Mouse (Mus musculus) embryonic facial prominence, embryonic 13.5 days (tissue): ENCODE data around the gene Serpinf2. TPM values are rescaled to one million over a fixed set of nuclear protein-coding genes. Genes with fewer than 3 reads are reported as not detected.

ENCODE experiments used
- ATAC-seq: fragments of 200-750 bp; cut with Nextera tagmentation; 2 replicates; pipeline ENCODE4 v1.8.0; 2017; ENCODE audit warnings: low read depth; ENCODE audit not compliant: insufficient number of reproducible peaks, insufficient read depth, low FRiP score, low TSS enrichment
- H3K27ac ChIP-seq: fragments of 300-500 bp; sonication (generic); 2 replicates; pipeline ENCODE4 v1.5.1; 2015; ENCODE audit warnings: moderate library complexity, mild to moderate bottlenecking, inconsistent platforms
- H3K27me3 ChIP-seq: fragments of 300-500 bp; sonication (generic); 2 replicates; pipeline ENCODE4 v1.6.1; 2015; ENCODE audit warnings: mild to moderate bottlenecking, inconsistent platforms
- H3K36me3 ChIP-seq: fragments of 300-500 bp; sonication (generic); 2 replicates; pipeline ENCODE4 v1.6.1; 2015; ENCODE audit warnings: mild to moderate bottlenecking, inconsistent platforms
- H3K4me1 ChIP-seq: fragments of 300-500 bp; sonication (generic); 2 replicates; pipeline ENCODE4 v1.6.1; 2015; ENCODE audit warnings: inconsistent platforms
- H3K4me2 ChIP-seq: fragments of 300-500 bp; sonication (generic); 2 replicates; pipeline ENCODE4 v1.6.1; 2015; ENCODE audit warnings: moderate library complexity, mild to moderate bottlenecking, inconsistent platforms
- H3K4me3 ChIP-seq: fragments of 300-500 bp; sonication (generic); 2 replicates; pipeline ENCODE4 v1.5.1; 2015; ENCODE audit warnings: mild to moderate bottlenecking, inconsistent platforms
- H3K9ac ChIP-seq: fragments of 300-500 bp; sonication (generic); 2 replicates; pipeline ENCODE4 v1.6.1; 2015; ENCODE audit warnings: mild to moderate bottlenecking, inconsistent platforms
- H3K9me3 ChIP-seq: fragments of 300-500 bp; sonication (generic); 2 replicates; pipeline ENCODE4 v1.6.1; 2016; ENCODE audit warnings: inconsistent platforms
- WGBS: fragments of 180-500 bp; shearing (Covaris S2); methylation state at CpG from one replicate; pipeline ENCODE4 v1.1.7; 2015; ENCODE audit warnings: mixed read lengths; 5-methylcytosine and 5-hydroxymethylcytosine counted together
- polyA plus RNA-seq: library from polyadenylated mRNA; unstranded; fragments of >200 nt; fragmentation: Nextera tagmentation; extraction: Ambion mirVana; gene quantifications from 2 replicates; pipeline ENCODE4 v1.2.1, GENCODE M21; 2015

Gene Serpinf2
- polyA plus RNA-seq, 1 experiment from 2014 or later = 0.13 TPM

- Histone ChIP-seq H3K9ac (no peak overlapping the region), H3K27me3 (no peaks in the 10 kb centered on the region), H3K4me2 (no peak overlapping the region), H3K27ac (no peak overlapping the region), H3K36me3 (peaks cover 74% of the 10 kb centered on the region), H3K4me1 (no peaks in the 10 kb centered on the region), H3K4me3 (no peak overlapping the region), H3K9me3 (no peaks in the 10 kb centered on the region)
- 42% methylated on average over 8 of the region's 8 CpGs for WGBS
- no peak for ATAC-seq
Measured at GRCm38 (mm10) chr11:75443711-75444110, 4.3 kb upstream of the Serpinf2 start.

- H3K27me3 ChIP-seq = no peaks in the 10 kb centered on the region
- H3K36me3 ChIP-seq = peaks cover 54% of the 10 kb centered on the region
- H3K9me3 ChIP-seq = no peaks in the 10 kb centered on the region
- H3K27ac ChIP-seq = no peak overlapping the region
- H3K9ac ChIP-seq = no peak overlapping the region
- no peak for ATAC-seq
- H3K4me2 ChIP-seq = no peak overlapping the region
- 87% methylated on average over 16 of the region's 16 CpGs for WGBS
- no peaks in the 10 kb centered on the region for H3K4me1 ChIP-seq
- no peak overlapping the region for H3K4me3 ChIP-seq
Measured at GRCm38 (mm10) chr11:75441601-75442000, 2.2 kb upstream of the Serpinf2 start.

- H3K4me2 ChIP-seq = no peak overlapping the region
- no peaks in the 10 kb centered on the region for H3K27me3 ChIP-seq
- 81% methylated on average over 7 of the region's 7 CpGs for WGBS
- no peak overlapping the region for H3K9ac ChIP-seq
- no peak overlapping the region for H3K27ac ChIP-seq
- no peak overlapping the region for H3K4me3 ChIP-seq
- no peaks in the 10 kb centered on the region for H3K4me1 ChIP-seq
- ATAC-seq = no peak
- H3K36me3 ChIP-seq = peaks cover 52% of the 10 kb centered on the region
- H3K9me3 ChIP-seq = no peaks in the 10 kb centered on the region
Measured at GRCm38 (mm10) chr11:75441034-75441433, 1.6 kb upstream of the Serpinf2 start.

GRCm38 (mm10) chr11:75439951-75440350 lies 560 bp upstream of the Serpinf2 start:
- Histone ChIP-seq H3K27me3 (no peaks in the 10 kb centered on the region), H3K36me3 (peaks cover 41% of the 10 kb centered on the region), H3K9ac (no peak overlapping the region), H3K9me3 (no peaks in the 10 kb centered on the region), H3K4me3 (no peak overlapping the region), H3K4me2 (no peak overlapping the region), H3K27ac (no peak overlapping the region), H3K4me1 (no peaks in the 10 kb centered on the region)
- 91% methylated on average over 3 of the region's 3 CpGs for WGBS
- ATAC-seq = no peak

GRCm38 (mm10) chr11:75438804-75439203 lies 587 bp downstream of the Serpinf2 start:
- H3K4me2 ChIP-seq = no peak overlapping the region
- no peak overlapping the region for H3K9ac ChIP-seq
- H3K4me3 ChIP-seq = no peak overlapping the region
- 92% methylated on average over 3 of the region's 3 CpGs for WGBS
- H3K36me3 ChIP-seq = peaks cover 30% of the 10 kb centered on the region
- ATAC-seq = no peak
- H3K9me3 ChIP-seq = no peaks in the 10 kb centered on the region; the same call in 1 of the 2 replicates
- H3K27ac ChIP-seq = no peak overlapping the region
- H3K27me3 ChIP-seq = no peaks in the 10 kb centered on the region
- no peaks in the 10 kb centered on the region for H3K4me1 ChIP-seq

- WGBS = 81% methylated on average over 13 of the region's 13 CpGs
- H3K4me2 ChIP-seq = no peak overlapping the region
- peaks cover 24% of the 10 kb centered on the region for H3K36me3 ChIP-seq
- no peaks in the 10 kb centered on the region; the same call in 1 of the 2 replicates for H3K9me3 ChIP-seq
- ATAC-seq = no peak
- H3K9ac ChIP-seq = no peak overlapping the region
- H3K27ac ChIP-seq = no peak overlapping the region
- H3K4me3 ChIP-seq = no peak overlapping the region
- no peaks in the 10 kb centered on the region for H3K4me1 ChIP-seq
- no peaks in the 10 kb centered on the region for H3K27me3 ChIP-seq
Measured at GRCm38 (mm10) chr11:75438194-75438593, 1.2 kb downstream of the Serpinf2 start.

- 0 out of 2 replicates have a peak, but pooled peaks cover 6% of the 10 kb centered on the region for H3K4me1 ChIP-seq
- no peaks in the 10 kb centered on the region; the same call in 1 of the 2 replicates for H3K9me3 ChIP-seq
- H3K27ac ChIP-seq = no peak overlapping the region
- WGBS = 84% methylated on average over 5 of the region's 5 CpGs
- no peak overlapping the region for H3K4me3 ChIP-seq
- no peak for ATAC-seq
- H3K27me3 ChIP-seq = no peaks in the 10 kb centered on the region
- H3K36me3 ChIP-seq = no peaks in the 10 kb centered on the region
- H3K9ac ChIP-seq = no peak overlapping the region
- H3K4me2 ChIP-seq = no peak overlapping the region
Measured at GRCm38 (mm10) chr11:75434138-75434537, 5.3 kb downstream of the Serpinf2 start.

GRCm38 (mm10) chr11:75431307-75431706 lies 8.1 kb downstream of the Serpinf2 start:
- H3K27me3 ChIP-seq = no peaks in the 10 kb centered on the region
- no peaks in the 10 kb centered on the region for H3K36me3 ChIP-seq
- no peak overlapping the region for H3K9ac ChIP-seq
- H3K9me3 ChIP-seq = no peaks in the 10 kb centered on the region; the same call in 1 of the 2 replicates
- H3K4me2 ChIP-seq = no peak overlapping the region
- no peak overlapping the region for H3K27ac ChIP-seq
- 0 out of 2 replicates have a peak, but pooled peaks cover 6% of the 10 kb centered on the region for H3K4me1 ChIP-seq
- ATAC-seq = peak; percentile 45; the same call in 1 of the 2 replicates
- no peak overlapping the region for H3K4me3 ChIP-seq
- 70% methylated on average over 11 of the region's 11 CpGs for WGBS

GRCm38 (mm10) chr11:75429019-75429705 lies 10.2 kb downstream of the Serpinf2 start:
- WGBS = 83% methylated on average over 9 of the region's 9 CpGs
- H3K27ac ChIP-seq = no peak overlapping the region
- no peak overlapping the region for H3K4me3 ChIP-seq
- no peak overlapping the region for H3K9ac ChIP-seq
- H3K36me3 ChIP-seq = no peaks in the 10 kb centered on the region
- H3K9me3 ChIP-seq = no peaks in the 10 kb centered on the region; the same call in 1 of the 2 replicates
- no peaks in the 10 kb centered on the region for H3K27me3 ChIP-seq
- no peak for ATAC-seq
- no peak overlapping the region for H3K4me2 ChIP-seq
- 0 out of 2 replicates have a peak, but pooled peaks cover 6% of the 10 kb centered on the region for H3K4me1 ChIP-seq

GRCm38 (mm10) chr11:75424459-75424858 lies 14.9 kb downstream of the Serpinf2 start:
- Histone ChIP-seq H3K4me2 (no peak overlapping the region), H3K27ac (no peak overlapping the region), H3K9ac (no peak overlapping the region), H3K4me3 (no peak overlapping the region), H3K36me3 (no peaks in the 10 kb centered on the region), H3K27me3 (no peaks in the 10 kb centered on the region), H3K4me1 (peaks cover 32% of the 10 kb centered on the region), H3K9me3 (no peaks in the 10 kb centered on the region)
- no peak for ATAC-seq
- WGBS = 96% methylated on average over 3 of the region's 3 CpGs

GRCm38 (mm10) chr11:75424033-75424432 lies 15.4 kb downstream of the Serpinf2 start:
- no peak overlapping the region for H3K27ac ChIP-seq
- H3K9ac ChIP-seq = no peak overlapping the region
- H3K27me3 ChIP-seq = no peaks in the 10 kb centered on the region
- WGBS = 90% methylated on average over 9 of the region's 9 CpGs
- H3K36me3 ChIP-seq = no peaks in the 10 kb centered on the region
- peaks cover 32% of the 10 kb centered on the region for H3K4me1 ChIP-seq
- no peak overlapping the region for H3K4me3 ChIP-seq
- ATAC-seq = no peak
- no peaks in the 10 kb centered on the region for H3K9me3 ChIP-seq
- H3K4me2 ChIP-seq = no peak overlapping the region

- no peak for ATAC-seq
- no peaks in the 10 kb centered on the region for H3K9me3 ChIP-seq
- H3K4me3 ChIP-seq = no peak overlapping the region
- H3K9ac ChIP-seq = no peak overlapping the region
- WGBS = 86% methylated on average over 3 of the region's 3 CpGs
- H3K27me3 ChIP-seq = no peaks in the 10 kb centered on the region
- H3K27ac ChIP-seq = no peak overlapping the region
- no peak overlapping the region for H3K4me2 ChIP-seq
- peaks cover 32% of the 10 kb centered on the region for H3K4me1 ChIP-seq
- H3K36me3 ChIP-seq = peaks cover 2% of the 10 kb centered on the region; the same call in 1 of the 2 replicates
Measured at GRCm38 (mm10) chr11:75423091-75423490, 16.3 kb downstream of the Serpinf2 start.
